Mouse (Mus musculus): ENCODE measurements at regions not wholly inside any gene's neighbourhood (a gene's known extent, or its start where the extent isn't known, plus 50 kb on each side); places are given as distances from the start of the nearest gene placed in this dataset.

DNA sequence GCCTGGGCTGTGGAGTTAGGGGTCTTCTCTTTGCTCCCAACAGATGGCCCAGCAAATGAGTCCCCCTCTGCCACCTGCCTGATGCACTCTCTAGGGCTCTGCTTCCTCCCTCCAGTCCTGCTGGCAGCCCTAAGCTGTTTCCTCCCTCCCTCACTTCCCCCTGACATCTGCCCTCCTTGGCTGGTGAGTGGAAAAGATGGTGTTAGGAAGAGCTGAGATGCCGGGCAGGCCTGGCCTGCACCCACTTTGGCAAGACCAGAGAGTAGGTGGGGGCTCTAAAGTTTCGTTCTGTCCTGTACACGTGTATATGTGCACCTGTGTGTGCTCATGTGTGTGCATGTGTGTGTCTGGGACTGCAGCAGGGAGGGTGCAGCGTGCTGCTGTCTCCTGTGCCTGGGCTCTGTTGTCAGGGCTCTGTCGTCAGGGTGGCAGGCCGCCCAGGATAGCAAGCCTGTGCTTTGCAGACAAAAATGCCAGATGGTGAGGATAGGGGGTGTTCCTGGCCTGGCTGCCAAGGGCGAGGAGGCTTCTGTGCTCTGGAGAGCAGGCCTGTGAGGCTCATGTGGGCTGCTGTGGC is 91.7 kb downstream of the Rps24 start:
- TF ChIP-seq CTCF (IDR thresholded peaks at IDR 0.05; ENCODE audit: low read depth) (no peak), EP300 (IDR thresholded peaks at IDR 0.05; ENCODE audit: low read depth) (no peak)
- Histone ChIP-seq H3K4me3 (ENCODE audit: low read depth, low read length) (no peak overlapping the region), H3K9me3 (replicated peaks; ENCODE audit: control insufficient read depth, low read length) (no peaks in the 10 kb centered on the region), H3K27ac (ENCODE audit: low read depth) (peak overlapping the region; percentile 71), H3K27me3 (ENCODE audit: control insufficient read depth, insufficient read depth, low read length) (no peaks in the 10 kb centered on the region), H3K4me1 (ENCODE audit: control insufficient read depth, insufficient read depth) (peaks cover 17% of the 10 kb centered on the region), H3K9ac (replicated peaks; ENCODE audit: low read depth, low read length) (no peak overlapping the region), H3K4me2 (ENCODE audit: low read depth, low read length) (no peak overlapping the region), H3K36me3 (replicated peaks; ENCODE audit: control insufficient read depth, insufficient read depth, low read length) (no peaks in the 10 kb centered on the region)
- DNase-seq (ENCODE audit: low spot score) (peak; percentile 72), ATAC-seq (ENCODE audit: insufficient read depth, low read depth) (peak; percentile 77)
- 16% methylated on average over 7 of the region's 7 CpGs for WGBS

DNA sequence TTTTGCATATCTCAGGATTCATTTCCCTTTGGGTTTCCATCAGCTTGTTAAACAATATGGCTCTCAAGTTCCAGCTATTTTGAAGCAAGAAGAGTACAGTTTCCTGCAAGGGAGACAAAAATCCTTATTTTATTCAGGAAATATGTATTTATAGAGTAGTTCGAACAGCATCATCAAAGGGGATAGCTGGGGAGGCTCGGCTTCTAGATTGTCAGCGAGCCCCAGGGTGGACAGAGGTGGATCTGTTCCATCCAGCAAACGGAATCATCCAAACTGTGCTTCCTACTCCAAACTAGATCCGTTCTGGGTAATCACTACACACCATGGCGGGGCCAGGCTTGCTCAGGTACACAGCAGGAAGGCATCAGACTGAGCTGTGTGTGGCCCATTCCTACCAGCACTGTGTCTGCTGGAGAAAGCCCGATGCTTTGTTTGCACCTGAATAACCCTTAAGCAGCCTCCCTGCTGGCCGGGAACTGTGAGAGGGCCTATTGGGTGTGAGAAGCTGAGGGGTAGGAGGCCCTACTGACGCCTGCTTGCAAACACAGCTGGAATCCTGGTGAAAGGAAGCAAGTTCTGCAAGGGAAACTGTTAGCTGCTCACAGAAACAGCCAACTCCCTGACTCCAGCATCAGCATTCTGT is 92.3 kb downstream of the Rps24 start:
- Histone ChIP-seq H3K27ac (ENCODE audit: low read depth) (peak overlapping the region; percentile 71), H3K4me1 (ENCODE audit: control insufficient read depth, insufficient read depth) (peaks cover 17% of the 10 kb centered on the region), H3K4me3 (ENCODE audit: low read depth, low read length) (no peak overlapping the region), H3K27me3 (ENCODE audit: control insufficient read depth, insufficient read depth, low read length) (no peaks in the 10 kb centered on the region), H3K9ac (replicated peaks; ENCODE audit: low read depth, low read length) (no peak overlapping the region), H3K4me2 (ENCODE audit: low read depth, low read length) (no peak overlapping the region), H3K9me3 (replicated peaks; ENCODE audit: control insufficient read depth, low read length) (no peaks in the 10 kb centered on the region), H3K36me3 (replicated peaks; ENCODE audit: control insufficient read depth, insufficient read depth, low read length) (no peaks in the 10 kb centered on the region)
- no peak for DNase-seq (ENCODE audit: low spot score)
- ATAC-seq (ENCODE audit: insufficient read depth, low read depth): no peak
- TF ChIP-seq CTCF (IDR thresholded peaks at IDR 0.05; ENCODE audit: low read depth) (no peak), EP300 (IDR thresholded peaks at IDR 0.05; ENCODE audit: low read depth) (no peak)
- 32% methylated on average over 9 of the region's 9 CpGs for WGBS

DNA sequence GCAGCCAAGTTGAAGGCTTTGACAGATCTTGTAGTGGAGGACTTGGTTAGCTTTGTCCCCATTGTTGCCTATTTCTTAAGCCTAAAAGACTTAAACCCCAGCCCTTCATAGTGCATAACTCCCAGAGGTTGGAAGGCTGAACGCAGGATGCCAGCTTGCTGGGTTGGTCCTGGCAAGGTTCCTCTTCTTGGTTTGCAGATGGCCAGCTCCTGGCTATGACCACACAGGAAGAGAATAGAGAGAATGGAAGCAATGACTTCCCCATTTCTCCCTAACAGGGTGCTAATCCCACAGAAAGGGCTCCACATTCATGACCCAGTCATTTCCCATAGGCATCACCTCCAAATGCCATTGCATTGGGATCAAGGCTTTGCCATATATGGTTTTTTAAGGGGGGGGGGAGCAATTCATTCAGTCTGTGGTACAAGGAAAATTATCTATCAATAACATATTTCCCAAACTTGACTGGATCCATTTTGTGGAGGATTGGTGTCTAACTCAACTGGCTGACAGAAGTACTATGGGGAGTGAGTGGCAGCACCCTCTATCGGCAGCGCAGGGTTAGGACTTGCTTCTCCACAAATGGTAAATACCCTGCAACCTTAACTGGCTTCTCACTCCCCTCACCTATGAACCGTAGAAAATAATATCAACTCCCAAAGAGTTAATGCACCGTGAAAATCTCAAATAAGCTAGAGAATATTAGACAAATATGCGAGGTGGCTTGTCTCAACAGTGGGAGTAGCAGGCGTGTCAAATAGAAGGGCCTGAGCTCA is 99.4 kb downstream of the Rps24 start:
- Histone ChIP-seq H3K27me3 (ENCODE audit: control insufficient read depth, insufficient read depth, low read length) (no peaks in the 10 kb centered on the region), H3K36me3 (replicated peaks; ENCODE audit: control insufficient read depth, insufficient read depth, low read length) (no peaks in the 10 kb centered on the region), H3K4me2 (ENCODE audit: low read depth, low read length) (no peak overlapping the region), H3K27ac (ENCODE audit: low read depth) (no peak overlapping the region), H3K9me3 (replicated peaks; ENCODE audit: control insufficient read depth, low read length) (no peaks in the 10 kb centered on the region), H3K4me3 (ENCODE audit: low read depth, low read length) (no peak overlapping the region), H3K4me1 (ENCODE audit: control insufficient read depth, insufficient read depth) (no peaks in the 10 kb centered on the region), H3K9ac (replicated peaks; ENCODE audit: low read depth, low read length) (no peak overlapping the region)
- WGBS: 61% methylated on average over 7 of the region's 7 CpGs
- DNase-seq (ENCODE audit: low spot score): no peak
- TF ChIP-seq CTCF (IDR thresholded peaks at IDR 0.05; ENCODE audit: low read depth): peak; percentile 49
- no peak for TF ChIP-seq EP300 (IDR thresholded peaks at IDR 0.05; ENCODE audit: low read depth)
- no peak for ATAC-seq (ENCODE audit: insufficient read depth, low read depth)

DNA sequence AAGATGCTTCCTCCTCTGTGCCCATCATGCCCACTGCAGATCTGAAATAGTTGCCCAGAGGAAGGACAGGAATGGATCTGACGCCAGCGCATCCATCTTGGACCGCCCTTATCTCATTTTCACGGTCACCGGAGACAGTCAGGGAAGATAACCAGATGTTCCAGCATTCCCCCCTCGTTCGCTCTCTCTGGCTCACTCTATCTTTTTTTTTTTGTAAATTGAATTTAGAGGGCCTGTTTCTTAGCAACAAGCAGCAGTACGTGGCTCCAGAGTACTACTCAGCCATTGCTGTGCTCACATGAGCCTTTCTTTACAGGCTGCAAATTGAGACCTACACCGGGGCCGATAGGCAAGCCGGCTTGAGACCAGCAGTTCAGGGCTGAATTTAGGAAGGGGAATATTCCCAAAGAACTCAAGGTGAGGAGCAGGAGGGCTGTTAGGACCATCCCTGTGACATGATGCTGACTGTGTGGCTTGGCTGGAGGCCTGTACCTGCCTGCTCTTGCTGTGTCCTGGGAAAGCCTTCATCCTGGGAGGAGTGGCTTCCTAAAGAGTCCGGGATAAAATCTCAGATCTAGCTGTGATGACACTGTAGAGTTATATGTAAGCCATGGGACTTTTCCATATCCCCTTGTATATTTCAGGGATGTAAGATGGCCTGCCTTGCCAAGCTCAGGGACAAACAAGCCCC is 100.2 kb downstream of the Rps24 start:
- Histone ChIP-seq H3K4me2 (ENCODE audit: low read depth, low read length) (no peak overlapping the region), H3K27me3 (ENCODE audit: control insufficient read depth, insufficient read depth, low read length) (no peaks in the 10 kb centered on the region), H3K9me3 (replicated peaks; ENCODE audit: control insufficient read depth, low read length) (no peaks in the 10 kb centered on the region), H3K9ac (replicated peaks; ENCODE audit: low read depth, low read length) (no peak overlapping the region), H3K4me3 (ENCODE audit: low read depth, low read length) (no peak overlapping the region), H3K27ac (ENCODE audit: low read depth) (no peak overlapping the region), H3K36me3 (replicated peaks; ENCODE audit: control insufficient read depth, insufficient read depth, low read length) (no peaks in the 10 kb centered on the region), H3K4me1 (ENCODE audit: control insufficient read depth, insufficient read depth) (no peaks in the 10 kb centered on the region)
- DNase-seq (ENCODE audit: low spot score): no peak
- TF ChIP-seq EP300 (IDR thresholded peaks at IDR 0.05; ENCODE audit: low read depth): no peak
- no peak for TF ChIP-seq CTCF (IDR thresholded peaks at IDR 0.05; ENCODE audit: low read depth)
- WGBS: 55% methylated on average over 12 of the region's 12 CpGs
- ATAC-seq (ENCODE audit: insufficient read depth, low read depth): no peak

DNA sequence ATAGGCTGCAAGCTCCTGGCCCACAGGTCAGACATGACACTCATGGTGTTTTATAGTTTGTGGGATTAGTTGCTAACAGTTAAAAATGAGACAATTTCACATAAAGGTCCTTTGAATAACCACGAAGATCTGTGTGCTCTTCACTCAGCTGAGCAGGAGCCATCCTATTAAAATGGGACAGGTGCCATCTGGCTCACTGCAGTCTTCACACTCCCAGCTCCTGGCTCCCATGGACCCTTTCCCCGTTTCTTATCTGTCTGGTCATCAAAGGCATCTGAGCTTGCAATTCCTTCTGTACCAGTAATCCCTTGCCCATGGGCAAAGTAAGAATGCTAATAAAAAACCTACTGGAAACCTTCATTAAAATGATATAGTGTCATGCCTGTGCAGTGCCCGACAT is 101.1 kb downstream of the Rps24 start:
- H3K27ac ChIP-seq (ENCODE audit: low read depth): no peak overlapping the region
- TF ChIP-seq CTCF (IDR thresholded peaks at IDR 0.05; ENCODE audit: low read depth): no peak
- TF ChIP-seq EP300 (IDR thresholded peaks at IDR 0.05; ENCODE audit: low read depth): no peak
- no peak overlapping the region for H3K9ac ChIP-seq (replicated peaks; ENCODE audit: low read depth, low read length)
- no peaks in the 10 kb centered on the region for H3K36me3 ChIP-seq (replicated peaks; ENCODE audit: control insufficient read depth, insufficient read depth, low read length)
- no peaks in the 10 kb centered on the region for H3K27me3 ChIP-seq (ENCODE audit: control insufficient read depth, insufficient read depth, low read length)
- no peak overlapping the region for H3K4me2 ChIP-seq (ENCODE audit: low read depth, low read length)
- DNase-seq (ENCODE audit: low spot score) (no peak), ATAC-seq (ENCODE audit: insufficient read depth, low read depth) (no peak)
- no peak overlapping the region for H3K4me3 ChIP-seq (ENCODE audit: low read depth, low read length)
- no peaks in the 10 kb centered on the region for H3K4me1 ChIP-seq (ENCODE audit: control insufficient read depth, insufficient read depth)
- WGBS: 58% methylated on average over 3 of the region's 3 CpGs
- no peaks in the 10 kb centered on the region for H3K9me3 ChIP-seq (replicated peaks; ENCODE audit: control insufficient read depth, low read length)
